Mouse (Mus musculus) frontal cortex, postnatal 36 days (tissue): ENCODE results near the gene Cd70.

Experiments used
- DNase-seq, 2 experiments: peaks; one replicate each; pipeline ENCODE4 v3.0.0; 2022; ENCODE audit warnings: low spot score in 2 of 2

The Cd70 gene

DNA sequence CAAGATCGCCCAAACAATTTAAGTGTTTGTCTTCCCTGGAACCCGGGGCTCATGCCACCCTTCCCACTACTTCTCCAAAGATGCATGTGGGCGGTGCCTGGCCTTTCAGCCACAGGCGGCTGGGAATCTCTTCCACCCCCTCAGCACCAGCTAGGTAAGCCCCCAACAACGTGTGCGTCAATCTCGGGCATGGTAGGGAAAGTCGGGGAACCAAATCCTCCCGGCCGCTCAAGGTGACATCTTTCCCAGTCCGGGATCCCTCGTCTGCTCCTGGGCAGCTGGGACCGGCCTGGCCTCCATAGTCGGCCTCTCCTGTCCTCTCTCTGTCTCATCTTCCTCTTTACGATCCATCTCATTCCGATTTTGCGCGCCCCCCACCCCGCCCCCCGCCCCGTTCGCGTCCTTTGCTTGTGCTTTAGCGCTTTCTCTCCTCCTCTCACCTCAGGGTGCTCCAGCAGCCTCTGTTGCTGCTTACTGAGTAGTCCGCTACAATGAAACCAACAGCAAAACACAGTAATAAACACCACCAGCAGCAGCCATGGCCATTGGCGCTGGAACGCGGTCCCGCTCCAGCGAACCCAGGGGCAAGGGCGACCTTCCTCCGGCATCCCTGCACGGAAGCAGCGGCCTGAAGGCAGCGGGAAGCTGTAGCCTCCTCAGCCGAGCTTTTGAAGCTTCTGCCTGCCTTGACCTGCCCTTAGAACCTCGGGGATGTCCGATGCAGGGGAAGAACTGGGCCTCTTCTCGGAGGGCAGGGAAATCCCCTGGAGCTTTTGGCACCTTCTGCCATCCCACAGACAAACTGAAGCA lies at the start of gene Cd70:
Cd70 (minus strand) TSS at position 784 of the 810 bp plus-strand sequence.
- no peak for DNase-seq

DNA sequence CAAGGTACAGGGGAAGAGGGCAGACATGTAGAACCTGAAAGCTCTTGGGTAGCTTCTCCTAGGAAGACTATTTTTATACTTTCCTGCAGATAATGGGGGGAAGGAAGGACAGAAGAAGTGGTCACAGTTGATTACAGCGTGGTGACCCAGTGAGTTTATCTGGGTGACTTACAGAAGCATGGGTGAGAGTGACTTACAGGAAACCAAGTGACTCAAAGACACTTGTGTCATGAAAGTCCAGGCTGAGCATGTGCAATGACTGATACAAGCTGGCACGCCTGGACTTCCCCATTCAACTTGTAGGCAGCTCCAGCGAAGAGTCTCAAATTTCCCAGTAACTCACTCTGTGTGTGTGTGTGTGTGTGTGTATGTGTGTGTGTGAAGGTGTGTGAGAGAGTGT lies 48.7 kb upstream of the Cd70 start:
- no peak for DNase-seq

DNA sequence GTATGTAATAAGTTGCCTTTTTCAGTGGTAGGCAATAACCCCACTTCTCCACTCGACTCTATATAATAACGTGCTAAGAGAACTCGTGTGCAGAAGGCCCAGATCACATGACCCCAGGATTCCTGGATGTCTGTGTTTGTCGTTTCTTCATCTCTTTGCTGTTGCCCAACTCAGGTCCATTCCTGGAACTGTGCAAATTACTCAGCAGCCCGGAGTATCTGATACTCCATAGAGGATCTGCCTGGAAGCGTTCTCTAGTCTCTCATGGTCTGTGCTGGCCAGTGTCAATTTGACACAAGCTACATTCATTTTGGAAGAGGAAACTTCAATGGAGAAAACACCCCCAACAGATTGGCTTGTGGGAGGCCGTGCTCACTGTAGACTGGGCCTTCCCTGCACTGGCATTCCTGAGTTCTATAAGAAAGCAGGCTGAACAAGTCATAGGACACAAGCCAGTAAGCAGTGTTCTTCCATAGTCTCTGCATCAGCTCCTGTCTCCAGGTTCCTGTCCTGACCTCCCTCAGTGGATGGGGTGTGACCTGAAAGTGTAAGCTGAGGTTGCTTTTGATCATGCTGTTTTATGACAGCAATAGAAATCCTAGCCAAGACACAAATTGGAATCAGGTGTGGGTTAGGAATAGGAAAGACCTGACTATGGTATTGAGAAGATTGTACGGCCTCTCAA lies 45.9 kb upstream of the Cd70 start:
- DNase-seq = no peak

DNA sequence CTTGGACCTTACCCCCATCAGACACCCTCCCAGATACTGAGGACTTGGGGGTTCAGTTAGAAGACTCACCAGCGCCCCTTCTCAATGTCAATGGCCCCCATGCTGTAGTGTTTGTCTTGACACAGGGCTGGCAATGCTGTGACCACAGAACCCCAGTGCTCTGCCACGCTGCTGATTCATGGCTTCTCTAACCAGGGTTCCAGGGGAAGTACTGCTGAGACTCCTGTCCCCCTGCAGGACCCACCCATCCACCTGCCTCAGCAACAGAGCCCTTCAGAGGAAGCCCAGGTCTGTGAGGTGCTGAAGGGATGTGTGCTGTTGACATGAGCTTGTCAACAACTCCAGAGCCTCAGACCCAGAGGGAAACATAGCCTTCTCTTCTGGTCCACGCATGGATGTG lies 45.2 kb upstream of the Cd70 start:
- no peak for DNase-seq

DNA sequence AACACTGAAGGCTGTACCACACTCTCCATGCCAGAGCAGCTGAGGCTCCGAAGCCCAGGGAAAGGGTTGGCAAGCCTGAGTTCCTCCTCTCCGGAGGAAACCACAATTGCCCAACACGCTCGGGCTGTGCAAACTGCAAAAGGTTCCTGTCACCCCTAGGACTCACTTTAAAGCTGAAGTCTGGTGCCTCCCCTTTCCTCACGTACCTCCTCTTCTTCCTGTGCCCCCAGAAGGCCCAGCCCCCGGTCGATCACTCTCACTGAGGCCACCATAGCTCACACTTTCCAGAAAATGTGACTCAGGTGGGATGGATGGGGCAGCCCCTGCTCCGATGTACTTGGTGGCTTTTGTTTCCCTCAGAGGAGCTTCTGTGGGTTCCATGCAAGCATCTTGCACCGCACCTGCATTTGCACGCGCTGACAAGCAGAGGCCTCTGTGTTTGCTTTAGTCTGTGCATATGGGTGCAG lies 44.5 kb upstream of the Cd70 start, which contains the start of gene Tnfsf14:
Tnfsf14 (minus strand) TSS at position 137 of the 467 bp plus-strand sequence.
- no peak for DNase-seq

DNA sequence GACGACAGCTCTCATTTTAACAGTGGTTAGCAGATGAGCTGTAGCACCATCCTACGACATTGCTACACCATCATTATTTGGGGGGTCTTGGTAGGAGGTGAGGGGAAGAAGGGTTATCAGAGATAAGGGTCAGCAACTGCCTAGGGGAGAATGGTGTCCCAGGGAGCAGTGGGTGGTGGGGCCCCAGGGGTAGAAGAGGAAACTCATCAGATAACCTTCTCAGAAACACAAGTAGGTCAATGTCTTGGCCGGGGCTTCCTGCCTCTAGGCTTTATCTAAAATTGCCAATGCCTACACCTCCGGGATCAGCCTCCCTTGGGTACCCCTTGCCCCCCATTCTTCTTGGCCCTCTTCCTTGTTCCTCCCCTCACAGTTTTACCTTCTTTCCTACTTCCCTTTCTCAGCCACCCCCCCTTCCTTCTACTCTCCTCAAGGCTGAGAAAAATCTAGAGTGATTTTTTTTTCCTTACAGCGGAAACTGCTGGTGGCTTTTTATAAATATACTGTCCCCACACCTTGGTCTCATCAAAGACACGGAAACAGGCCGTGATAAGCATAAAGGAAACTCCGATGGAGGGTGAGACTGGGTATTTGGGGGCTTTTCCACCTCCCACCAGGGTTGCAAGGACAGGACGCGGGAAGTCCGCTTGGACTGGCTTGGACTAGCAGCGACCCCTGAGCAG lies 39.1 kb upstream of the Cd70 start:
- no peak for DNase-seq

DNA sequence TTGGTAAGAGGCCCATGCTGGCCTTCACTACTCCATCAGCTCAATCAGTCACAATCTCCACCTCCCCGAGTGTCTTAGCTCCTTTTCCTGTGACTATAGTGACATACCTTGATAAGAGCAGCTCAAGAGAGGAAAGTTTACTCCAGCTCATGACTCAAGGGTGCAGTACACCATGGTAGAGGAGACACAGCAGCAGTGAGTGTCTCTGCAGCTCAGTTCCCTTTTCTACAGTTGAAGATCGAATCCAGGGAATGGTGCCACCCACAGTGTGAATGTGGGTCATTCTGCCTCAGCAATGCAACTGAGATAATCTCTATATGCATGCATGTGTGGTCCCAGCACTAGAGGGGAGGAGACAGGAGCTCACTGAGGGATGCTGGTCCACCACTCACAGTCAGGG lies 36.1 kb upstream of the Cd70 start:
- no peak for DNase-seq

DNA sequence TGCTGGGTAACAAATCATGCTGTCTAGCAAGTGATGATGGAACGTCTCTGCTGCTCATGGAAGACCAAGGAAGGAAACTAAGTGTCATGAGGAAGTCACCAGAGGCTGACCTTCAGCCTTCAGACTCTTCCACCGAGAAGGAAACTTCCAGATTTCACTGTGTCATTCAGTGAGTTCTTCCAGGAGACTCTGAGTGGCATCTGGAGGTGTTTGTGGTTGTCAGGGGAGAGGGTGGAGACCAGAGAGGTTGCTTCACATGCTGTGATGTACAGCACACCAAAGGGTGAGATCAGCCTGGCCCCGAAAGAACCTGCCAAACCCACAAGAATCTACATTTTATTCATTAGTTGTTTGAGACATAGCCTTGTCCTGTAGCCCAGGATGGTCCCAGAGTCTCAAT lies 33.3 kb upstream of the Cd70 start:
- no peak for DNase-seq

DNA sequence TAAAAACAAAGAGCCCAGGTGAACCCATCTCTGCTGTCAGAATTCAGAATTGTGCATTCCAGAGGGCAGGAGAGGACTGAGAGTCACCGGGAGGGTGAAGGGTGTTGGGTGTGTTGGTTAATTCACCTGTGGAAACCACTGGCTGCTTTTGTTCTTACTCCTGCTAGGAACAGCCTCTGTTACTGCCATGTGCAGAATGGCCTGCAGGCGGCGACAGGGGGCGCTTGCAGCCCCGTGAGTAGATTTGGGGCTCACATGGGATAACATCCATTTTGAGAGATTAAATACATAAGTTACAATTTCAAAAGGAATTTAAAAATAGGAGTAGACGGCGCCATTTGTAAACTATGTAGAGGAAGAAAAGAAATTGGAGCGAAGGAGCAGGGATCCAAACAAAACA lies 30.8 kb upstream of the Cd70 start:
- no peak for DNase-seq

DNA sequence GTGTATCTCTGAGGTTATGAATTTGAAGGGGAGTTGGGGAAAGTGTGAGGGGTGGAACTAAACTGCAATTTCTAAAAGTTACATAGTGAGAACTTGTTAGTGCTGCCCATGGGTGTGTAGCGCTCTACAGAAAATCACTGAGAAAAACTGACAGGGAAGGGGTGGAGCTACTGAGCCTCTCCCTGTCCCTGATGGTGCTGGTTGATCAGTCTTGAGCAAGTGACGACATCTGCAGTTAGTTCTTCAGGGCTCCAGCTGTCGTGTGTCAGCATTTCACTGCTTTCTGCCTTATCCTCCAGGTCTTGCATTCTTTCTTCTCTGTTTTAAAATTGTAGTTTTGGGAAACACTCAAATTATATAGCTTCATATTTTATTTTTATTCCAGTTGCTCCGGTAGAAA lies 23.8 kb upstream of the Cd70 start:
- DNase-seq = no peak

DNA sequence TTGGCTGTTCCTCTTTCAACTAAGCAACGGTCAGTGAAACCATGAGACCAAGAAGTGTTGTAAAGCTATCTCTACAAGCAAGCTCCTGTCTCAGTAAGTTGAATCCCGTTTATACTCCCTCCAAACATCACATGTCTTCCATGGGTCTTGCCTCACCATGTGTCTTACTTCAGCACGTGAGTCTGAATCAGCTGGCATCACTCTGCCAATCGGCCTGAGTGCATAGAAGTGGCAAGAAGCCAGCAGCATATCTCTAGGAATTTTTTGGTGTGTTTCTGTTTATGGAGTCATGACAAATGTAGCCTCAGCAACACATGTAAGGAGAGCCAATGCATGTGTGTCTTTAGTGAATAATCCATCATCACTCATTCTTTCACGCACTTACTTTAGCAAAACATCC lies 22.8 kb upstream of the Cd70 start:
- DNase-seq = no peak

DNA sequence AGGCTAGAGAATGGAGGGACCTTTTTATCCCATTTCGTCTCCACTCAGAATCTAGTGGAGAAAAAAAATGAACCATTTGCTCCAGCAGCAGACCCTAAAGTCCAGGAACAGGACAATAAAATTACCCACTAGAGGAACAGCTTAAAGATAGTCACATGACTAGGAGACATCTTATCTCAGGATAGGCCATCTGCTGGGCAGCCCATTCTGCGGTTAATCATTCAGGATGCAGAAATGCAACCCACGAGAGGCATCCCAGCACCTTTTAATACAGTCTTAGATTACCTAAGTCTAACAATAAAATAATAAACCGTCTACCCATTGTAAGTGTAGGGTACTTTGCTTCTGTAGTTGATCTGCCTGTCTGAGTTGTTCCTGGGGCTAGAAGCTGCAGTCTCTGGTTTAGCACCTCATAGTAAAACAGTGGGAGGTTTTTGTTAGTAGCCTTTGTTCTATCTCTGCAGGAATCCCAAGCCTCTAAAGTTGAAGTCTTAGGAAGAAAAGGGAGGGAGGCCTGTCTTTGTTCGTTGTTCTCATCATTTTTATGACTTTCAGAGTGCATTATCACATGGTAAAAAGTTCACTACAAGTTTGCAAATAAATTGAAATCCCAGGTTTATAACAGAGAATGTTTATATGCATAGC lies 21.2 kb upstream of the Cd70 start:
- DNase-seq = no peak

DNA sequence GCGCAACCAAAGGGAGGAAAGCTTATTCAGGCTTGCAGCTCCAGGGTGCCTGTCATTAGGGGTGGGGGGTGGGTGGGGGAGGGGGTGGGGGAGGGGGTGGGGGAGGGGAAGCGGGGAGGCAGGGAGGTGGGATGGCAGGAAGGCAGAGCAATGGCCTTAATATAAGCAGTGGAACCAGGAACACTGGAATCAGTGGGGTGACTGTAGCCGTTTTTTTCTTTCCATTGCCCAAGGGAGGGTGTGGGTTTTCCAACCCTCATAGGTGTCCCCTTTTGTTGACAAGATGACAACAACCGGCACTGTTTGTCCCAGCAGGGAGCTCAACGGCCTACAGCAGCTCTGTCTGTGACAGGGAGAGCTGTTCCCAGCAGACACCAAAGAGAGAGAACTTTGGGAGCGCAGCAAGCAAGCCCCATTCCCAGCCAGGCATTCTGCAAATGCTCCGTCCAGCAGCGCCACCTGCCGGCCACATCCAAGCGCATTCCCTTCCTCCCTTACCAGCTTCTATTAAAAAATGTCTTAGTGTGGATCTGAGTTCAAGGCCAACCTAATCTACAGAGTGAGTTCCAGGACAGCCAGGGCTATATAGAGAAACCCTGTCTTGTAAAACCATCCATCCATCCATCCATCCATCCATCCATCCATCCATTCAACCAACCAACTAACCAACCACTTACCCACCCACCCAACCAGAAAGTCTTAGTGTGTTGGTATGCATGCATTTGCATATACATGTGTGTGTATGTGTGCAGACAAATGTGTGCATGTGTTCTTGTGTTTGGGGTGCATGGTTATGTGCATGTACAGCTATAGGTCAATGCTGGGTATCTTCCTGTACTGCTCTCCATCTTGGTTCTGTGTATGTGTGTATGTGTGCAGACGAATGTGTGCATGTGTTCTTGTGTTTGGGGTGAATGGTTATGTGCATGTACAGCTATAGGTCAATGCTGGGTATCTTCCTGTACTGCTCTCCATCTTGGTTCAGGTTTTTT lies 17.5 kb upstream of the Cd70 start:
- peak; percentile 83 to 86 for DNase-seq

DNA sequence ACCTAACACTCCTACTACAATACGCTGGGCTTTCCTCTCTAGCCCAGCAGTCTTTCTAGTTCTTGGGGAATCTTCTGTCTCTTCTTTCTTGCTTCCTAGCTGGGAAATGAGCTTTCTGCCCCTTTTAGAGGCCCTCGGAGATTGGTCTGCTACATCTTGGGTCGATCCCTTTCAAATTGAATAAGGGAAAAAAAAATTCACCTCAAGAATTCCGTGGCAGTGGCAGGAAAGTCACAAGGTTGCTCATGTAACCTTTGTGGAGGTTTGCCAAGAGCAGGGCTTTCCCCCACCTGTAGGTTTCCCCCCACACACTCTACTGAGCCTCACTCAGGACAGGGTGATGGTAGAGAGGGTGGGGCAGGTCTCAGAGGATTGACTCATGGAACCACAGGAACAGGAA lies 4.2 kb upstream of the Cd70 start:
- DNase-seq = no peak

DNA sequence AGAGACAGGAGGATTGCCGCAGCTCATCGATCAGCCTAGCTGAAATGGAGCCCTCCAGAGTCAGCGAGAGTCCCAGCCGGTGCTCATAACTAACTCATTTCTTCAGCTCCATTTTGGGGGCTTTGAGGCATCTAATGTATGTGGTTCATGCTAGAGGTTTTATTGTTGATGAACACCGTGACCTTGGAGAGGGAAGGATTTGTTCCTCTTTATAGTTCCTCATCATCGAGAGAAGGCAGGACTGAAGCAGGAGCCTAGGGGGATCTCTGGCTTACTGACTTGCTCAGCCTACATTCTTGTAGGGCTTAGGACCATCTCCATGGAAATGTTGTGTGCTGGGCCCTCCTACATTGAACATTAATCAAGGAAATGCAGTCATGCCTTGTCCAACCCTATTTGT lies 3.4 kb upstream of the Cd70 start:
- no peak for DNase-seq

DNA sequence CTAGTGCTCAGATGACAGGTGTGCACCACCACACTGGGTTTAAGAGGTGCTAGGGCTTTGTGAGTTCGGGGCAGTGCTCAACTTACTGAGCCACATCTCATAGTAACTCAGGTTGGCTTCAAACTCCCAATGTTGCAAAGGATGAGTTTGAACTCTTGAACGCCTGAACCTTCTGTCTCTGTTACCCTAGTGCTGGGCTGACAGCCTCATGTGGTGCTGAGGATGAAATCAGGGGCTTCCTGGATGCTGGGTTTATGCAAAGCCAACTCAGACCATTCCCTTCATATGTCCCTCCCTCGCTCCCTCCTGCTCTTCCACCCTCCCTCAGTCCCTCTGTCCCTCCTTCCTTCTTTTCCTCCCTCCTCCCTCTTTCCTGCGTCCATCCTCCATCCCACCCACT lies 1.2 kb downstream of the Cd70 start:
- no peak for DNase-seq

DNA sequence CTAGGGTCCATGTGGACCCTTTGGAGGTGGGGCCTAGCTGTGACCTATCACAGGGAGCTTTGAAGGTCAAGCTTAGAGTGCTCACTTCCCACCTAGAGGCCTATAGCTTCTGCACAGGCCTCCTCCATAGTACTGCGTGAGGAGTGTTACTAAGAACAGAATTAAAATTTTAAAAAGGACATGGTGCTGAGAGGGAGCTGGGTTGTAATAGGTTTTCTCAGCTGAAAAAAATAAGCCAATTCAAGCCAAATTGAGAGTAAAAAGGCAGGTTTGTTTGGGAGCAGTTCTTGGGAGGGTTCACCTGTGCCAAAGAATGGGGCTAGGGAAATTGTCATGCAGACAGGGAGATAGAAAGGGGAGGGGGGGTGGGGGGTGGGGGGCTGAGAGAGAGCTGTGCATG lies 4.5 kb downstream of the Cd70 start:
- DNase-seq = no peak

DNA sequence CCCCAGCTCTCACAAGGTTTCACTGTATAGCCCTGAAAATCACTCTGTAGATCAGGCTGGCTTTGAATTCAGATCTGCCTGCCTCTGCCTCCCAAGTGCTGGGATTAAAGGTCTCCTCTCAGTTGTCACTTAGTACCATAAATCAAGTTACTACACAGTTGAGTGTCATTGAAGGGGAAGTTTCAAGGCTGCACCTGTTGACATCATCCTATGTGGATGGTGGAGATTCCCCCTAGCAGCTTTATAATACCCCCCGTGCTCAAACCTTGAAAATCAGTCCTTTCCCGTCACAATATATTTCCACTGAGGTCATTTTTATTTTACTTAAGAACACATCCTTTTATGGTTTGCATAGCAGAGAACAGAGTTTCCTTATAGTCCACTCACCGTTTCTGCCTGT lies 5.9 kb downstream of the Cd70 start:
- DNase-seq = no peak

DNA sequence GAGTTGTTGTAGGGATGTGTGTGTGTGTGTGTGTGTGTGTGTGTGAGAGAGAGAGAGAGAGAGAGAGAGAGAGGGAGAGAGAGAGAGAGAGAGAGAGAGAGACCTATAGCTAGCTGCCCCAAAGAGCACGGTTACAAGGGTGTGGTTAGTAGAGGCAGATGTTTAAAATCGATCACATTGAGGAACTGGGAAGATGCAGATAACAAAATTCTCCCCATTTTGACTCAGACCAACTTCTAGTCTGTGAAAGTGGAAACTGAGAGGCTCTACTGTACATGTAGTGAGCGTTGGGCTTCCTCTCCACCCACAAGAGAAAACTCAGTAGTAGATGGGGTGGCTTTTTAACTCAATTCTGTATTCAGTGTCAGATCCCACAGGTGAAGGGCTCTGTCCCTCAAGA lies 9.9 kb downstream of the Cd70 start:
- no peak for DNase-seq

DNA sequence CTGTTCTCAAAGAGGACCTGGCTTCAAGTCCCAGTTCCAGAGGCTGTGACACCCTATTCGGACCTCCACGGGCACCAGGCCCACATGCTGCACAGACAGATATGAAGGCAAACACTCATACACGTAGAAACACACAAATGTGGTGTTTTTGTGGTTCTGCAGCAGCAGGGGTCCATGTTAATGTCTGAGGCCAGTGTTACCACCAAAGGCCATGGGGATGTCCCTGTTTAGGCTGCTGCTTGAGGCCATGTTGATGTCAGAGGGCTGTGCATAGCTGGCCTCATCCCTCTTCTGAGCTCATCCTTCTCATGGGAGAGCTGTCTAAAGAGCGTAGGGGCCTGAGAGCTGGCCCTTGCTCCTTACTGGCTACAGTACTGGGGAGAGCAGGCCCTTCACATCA lies 10.9 kb downstream of the Cd70 start:
- no peak for DNase-seq

DNA sequence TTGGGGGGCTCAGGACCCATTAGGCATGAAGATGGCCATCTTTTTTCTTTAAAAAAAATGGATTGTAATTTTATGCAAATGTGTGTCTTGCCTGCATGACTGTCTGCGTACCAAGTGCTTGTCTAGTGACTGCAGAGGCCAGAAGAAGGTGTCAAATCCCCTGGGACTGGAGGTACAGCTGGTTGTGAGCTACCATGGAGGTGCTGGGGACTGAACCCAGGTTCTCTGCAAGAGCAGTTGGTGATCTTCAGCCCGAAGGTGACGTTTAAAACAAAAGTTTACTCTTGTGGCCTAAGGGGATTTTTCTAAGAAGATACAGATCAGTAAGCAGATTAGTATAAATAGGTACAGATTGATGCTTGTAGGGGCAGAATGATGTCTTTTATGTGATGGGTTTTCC lies 13.9 kb downstream of the Cd70 start:
- DNase-seq = no peak
